Mouse (Mus musculus) E14TG2a.4 (cell line): ENCODE measurements around the gene AI854703.

Experiments
- CTCF ChIP-seq: conservative IDR thresholded peaks from 2 replicates; pipeline ENCODE4 v1.5.1; 2014; ENCODE audit warnings: low read length
- NANOG ChIP-seq: IDR thresholded peaks from 2 replicates; pipeline ENCODE4 v1.6.1; 2014; ENCODE audit warnings: borderline replicate concordance, low read length, mixed read lengths
- POU5F1 ChIP-seq: IDR thresholded peaks from 2 replicates; pipeline ENCODE4 v1.6.1; 2014; ENCODE audit warnings: low read length, borderline replicate concordance

DNA sequence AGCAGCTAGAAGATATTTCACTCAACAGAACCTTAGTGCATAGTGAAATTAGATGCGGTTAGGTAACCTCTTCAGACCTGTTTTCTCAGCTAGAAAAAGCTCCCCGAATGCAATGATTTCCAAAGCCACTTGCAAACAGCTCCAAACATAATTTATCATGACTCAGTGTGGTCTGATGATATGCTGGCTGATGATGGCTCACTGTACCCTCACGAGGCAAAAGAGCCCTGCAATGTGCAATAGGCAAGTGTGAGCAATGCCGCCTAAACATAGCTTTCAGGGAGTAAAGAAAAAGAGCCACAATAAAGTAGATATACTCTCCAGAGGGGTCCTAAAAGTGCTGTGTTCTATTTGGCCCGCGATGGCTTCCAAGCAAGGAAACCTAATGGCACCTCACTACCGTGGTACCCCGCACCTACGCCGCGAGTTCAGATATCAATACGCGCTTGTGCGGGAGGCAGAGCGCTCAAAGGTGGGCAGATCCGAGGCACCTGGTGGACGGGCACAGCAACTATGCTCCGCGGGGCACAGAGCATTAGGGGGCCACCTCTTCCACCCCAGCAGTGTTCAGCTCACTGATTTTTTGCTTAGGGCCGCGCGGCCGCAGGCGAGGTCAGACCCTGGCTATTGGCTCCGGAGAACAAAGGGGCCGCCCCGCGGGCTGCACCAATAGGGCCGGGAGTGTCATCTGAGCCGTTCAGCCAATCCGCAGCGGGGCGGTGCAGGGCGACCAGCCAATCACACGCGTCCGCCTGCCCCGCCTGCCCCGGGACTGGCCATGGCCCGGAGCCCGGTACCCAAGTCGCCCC lies 25.1 kb upstream of the AI854703 start, which contains the start of gene Zfp775:
- TF ChIP-seq CTCF (no peak), NANOG (no peak), POU5F1 (no peak)
